Mouse (Mus musculus) skeletal muscle tissue, adult 2 months (tissue): ENCODE data around the gene Pdzd3.
"Not testable (repeated sequence)": the region's sequence is repeated elsewhere in the genome, so short reads cannot be mapped to it uniquely, and the experiment has no call there.

Experiments used
- DNase-seq: peaks from one replicate; pipeline ENCODE4 v3.0.0-alpha.2; 2012; ENCODE audit warnings: low read depth, low spot score

Gene Pdzd3

GRCm38 (mm10) chr9:44251314-44251713, at the start of gene Pdzd3:
Pdzd3 (minus strand) TSS chr9:44251471.
- DNase-seq, result no peak

DNA sequence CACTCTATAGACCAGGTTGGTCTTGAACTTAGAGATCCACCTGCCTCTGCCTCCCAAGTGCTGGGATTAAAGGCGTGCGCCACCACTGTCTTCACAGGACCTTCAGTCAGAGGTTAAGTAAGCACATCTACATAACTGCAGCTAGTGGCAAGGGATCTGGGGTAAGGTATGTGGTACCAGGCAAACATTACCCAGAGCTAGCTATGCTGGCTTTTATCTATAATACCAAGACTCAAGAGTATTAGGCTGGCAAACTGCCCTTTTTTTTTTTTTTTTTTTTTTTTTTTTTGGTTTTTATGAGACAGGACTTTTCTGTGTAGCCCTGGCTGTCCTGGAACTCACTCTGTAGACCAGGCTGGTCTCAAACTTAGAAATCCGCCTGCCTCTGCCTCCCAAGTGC, 48.7 kb upstream of the Pdzd3 start:
- DNase-seq, result not testable (repeated sequence)

GRCm38 (mm10) chr9:44292490-44292889, 41.2 kb upstream of the Pdzd3 start:
- DNase-seq, result no peak

GRCm38 (mm10) chr9:44288959-44289291, 37.7 kb upstream of the Pdzd3 start:
- DNase-seq, result no peak

- DNase-seq, result no peak
Measured at GRCm38 (mm10) chr9:44288076-44288958, 37.0 kb upstream of the Pdzd3 start, which contains the start of gene Abcg4. Abcg4 (minus strand) TSS chr9:44288615.

GRCm38 (mm10) chr9:44287401-44288075, 36.3 kb upstream of the Pdzd3 start:
- DNase-seq, result no peak

DNA sequence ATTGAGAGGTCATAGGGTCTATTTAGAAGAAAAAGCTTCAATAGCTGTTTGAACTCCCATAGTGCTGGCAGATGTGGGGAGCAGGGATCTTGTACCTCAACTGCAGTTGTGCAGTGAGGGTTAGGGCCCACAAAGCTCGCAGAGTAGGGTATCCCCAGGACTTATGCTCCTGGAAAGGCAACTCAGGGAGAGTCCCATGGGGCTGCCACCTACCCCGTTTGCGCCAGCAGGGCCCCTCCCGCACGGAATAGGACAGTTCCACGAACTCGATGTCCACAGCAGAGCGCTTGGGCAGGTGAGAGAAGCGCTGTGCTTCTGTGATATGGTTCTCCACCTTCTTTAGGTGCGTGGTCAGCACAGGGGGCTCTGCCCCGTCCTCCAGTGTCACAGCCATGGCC, 35.7 kb upstream of the Pdzd3 start:
- DNase-seq, result no peak

DNA sequence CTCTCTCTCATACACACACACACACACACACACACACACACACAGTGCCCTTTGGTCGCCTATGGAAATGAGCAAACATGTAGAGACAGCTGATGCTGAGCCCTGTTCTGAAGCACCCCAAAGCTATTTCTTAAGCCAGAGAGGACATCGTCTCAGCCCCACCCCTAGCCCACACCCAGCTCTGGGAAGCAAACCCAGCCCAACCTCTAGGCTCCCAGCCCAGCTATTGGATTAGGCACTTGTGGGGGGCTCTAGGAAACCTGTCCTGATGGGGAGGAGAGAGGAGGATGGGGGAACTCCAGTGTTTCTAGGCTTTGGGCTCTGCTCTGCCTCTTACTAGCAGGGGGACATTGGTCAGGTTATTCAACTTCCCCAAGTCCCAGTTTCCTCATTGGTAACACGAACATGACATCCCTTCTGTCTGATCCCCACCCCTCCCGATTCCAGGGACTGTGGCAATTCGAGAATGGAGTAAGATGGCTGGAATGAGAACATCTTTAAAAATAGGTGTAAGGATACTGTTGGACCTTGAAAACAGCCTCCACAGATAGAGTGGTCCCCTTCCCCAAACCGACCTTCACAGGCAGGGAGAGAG, 35.1 kb upstream of the Pdzd3 start:
- DNase-seq, result no peak

- no peak for DNase-seq
Measured at GRCm38 (mm10) chr9:44283183-44283582, 31.9 kb upstream of the Pdzd3 start.

DNA sequence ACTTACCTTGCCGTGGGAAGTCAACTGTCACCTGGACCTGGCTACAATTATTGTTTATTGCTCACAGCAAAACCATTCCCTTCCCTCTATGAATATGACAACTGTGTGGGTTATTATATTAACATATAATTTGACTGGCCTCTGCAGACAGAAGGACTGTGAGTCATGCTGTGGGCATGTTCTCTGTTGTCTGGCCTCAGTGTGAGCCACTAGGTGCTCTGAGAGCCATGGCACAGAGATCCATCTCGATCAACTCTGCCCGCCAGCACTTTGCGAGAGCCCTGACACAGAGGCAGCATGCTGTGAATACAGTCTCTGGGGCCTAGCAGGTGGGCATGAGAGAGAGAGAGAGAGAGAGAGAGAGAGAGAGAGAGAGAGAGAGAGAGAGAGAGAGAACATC, 18.7 kb upstream of the Pdzd3 start:
- DNase-seq, result no peak

DNA sequence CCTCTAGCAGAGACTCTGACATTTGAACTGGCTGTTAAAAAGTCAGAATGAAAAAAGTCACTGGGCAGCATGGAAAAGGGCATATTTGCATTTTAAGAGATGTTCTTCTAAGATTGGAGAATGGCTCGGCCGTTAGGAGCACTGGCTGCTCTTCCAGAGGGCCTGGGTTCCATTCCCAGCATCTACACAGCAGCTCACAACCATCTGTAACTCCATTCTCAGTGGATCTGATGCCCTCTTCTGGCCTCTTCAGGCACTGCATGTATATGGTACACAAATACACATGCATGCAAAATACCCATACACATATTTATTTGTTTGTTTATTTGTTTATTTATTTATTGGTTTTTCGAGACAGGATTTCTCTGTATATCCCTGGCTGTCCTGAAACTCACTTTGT, 17.8 kb upstream of the Pdzd3 start:
- no peak for DNase-seq

GRCm38 (mm10) chr9:44268432-44268831, 17.2 kb upstream of the Pdzd3 start, which contains the start of gene Nlrx1:
Nlrx1 (minus strand) TSS chr9:44268599.
- DNase-seq, result no peak

- peak; percentile 84 for DNase-seq
Measured at GRCm38 (mm10) chr9:44268027-44268360, 16.7 kb upstream of the Pdzd3 start.

DNA sequence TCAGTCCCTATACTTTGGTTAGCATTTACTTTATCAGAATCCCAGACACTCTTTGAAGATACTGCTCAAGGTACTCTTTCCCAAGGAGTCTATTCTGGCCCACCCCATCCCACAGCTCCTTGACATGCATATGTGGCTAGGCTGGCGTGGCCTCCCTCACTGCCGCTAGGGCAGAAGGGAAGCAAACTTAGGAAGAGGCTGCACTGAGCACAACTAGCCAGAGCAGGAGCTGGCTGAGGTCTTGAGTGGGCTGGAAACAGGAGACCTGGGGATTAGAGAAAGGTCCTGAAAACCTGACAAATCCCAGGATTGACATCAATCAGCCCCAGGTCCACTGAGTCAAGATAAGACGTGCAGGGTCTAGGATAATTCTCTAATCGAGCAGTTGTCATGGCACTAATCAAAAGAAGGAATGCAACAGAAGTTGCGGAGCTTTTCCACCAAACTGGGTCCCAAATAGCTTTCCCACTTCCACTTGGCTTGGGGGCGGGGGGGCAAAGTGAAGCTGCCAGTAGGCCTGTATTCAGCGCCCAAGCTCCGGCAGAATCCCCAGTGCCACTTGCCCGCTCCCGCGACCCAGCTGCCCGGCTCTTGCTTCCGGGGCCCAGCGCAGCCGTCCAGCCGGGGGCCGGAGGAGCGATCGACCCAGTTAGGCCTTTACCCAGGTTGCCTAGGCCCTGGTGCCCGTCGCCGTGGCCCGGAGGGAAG, 16.2 kb upstream of the Pdzd3 start:
- DNase-seq, result no peak

GRCm38 (mm10) chr9:44266478-44267226, 15.4 kb upstream of the Pdzd3 start:
- DNase-seq, result no peak

DNA sequence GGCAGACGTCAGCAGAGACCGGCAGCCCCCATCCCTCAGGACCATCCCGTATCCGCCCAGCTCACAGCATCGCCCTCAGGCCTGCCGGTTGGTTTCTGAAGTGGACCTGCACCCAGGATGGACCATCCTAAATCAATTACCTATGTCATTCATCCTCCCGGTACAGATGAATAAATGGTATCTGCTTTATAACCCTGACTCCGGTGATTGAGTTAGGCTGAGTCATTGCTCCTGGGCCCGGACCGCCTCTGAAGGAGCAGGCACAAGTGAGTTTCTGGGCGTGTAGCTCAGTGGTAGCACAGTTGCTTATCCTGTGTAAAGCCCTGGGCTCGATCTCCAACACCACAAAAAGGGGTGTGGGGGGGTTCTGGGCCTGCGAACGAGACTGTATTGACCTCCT, 10.1 kb upstream of the Pdzd3 start:
- no peak for DNase-seq

- DNase-seq, result no peak
Measured at GRCm38 (mm10) chr9:44259014-44259413, 7.7 kb upstream of the Pdzd3 start.

GRCm38 (mm10) chr9:44256213-44256612, 4.9 kb upstream of the Pdzd3 start:
- DNase-seq, result no peak

DNA sequence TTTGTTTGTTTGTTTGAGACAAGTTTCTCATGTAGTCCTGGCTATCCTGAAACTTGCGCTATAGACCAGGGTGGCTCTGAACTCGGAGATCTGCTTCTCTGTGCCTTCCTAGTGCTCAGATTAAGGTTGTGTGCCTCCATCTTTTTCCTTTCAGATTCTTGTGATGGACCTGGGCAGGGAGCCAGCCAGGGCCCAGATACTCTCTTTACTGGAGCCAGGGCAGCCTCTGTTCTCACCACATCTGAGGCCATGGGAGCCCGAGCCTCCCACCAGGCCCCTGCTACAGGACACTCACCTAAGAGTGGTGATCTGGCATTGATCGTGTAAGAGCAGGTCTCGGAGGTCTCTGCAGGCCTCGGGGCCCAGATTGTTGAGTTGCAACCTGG, 3.9 kb upstream of the Pdzd3 start:
- DNase-seq, result no peak

DNA sequence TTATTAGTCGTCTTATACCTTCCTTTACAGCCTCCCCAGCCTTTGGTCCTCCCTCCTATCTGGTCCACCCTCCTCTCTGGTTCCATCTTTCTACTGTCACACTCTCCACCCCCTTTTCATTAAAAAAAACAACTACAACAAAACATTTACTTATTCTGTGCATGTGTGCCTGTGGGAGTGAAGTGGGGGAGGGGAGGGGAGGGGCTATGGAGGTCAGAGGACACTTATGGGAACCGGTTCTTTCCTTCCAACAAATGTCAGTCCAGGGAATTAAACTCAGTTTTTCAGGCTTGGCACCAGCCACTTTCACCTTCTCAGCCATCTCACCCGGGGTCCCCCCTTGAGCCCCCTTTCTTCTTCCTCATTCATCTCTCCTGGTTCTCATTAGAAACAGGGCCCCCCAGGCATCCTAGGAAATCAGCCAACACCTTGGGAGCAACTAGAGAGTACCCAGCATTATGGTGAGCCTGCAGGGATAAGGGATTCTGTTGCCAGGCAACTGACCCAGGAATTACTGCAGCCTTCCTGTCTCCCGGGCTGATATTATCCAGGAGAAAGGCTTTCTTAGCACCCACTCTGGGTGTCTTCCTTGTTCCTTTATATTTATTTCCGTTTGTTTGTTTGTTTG, 3.4 kb upstream of the Pdzd3 start:
- DNase-seq, result no peak

DNA sequence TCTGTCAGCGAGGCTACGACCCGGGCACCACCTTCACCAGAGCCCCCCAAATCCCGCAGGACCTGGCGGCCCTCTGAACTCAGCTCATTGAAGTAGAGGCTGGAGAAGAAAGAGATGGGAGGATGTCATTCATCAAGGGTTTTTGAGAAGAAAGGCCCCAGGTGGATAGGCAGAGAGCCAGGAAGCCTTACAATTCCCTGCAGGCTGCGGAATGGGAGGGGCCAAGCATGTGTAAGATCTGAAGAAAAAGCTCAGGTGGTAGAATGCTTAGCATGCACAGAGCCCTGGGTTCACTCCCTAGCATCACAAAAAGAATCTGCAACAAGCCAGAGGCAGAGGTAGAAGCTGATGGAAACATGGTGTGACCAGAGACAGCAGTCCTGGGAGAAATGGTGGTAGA, 2.2 kb upstream of the Pdzd3 start:
- DNase-seq, result no peak
